Mouse (Mus musculus) heart, embryonic 14.5 days (tissue): Measurements from ENCODE around the gene Sdk2. TPM values are rescaled to one million over a fixed set of nuclear protein-coding genes. Genes with fewer than 3 reads are reported as not detected.
A peak's percentile ranks its signal among the peaks of the same experiment; 100 is the strongest.

Experiments used
- ATAC-seq: fragments of 200-750 bp; cut with Nextera tagmentation; 2 replicates; pipeline ENCODE4 v1.8.0; 2017; ENCODE audit warnings: low read depth, moderate TSS enrichment; ENCODE audit not compliant: insufficient number of reproducible peaks, insufficient read depth, low FRiP score
- H3K27ac ChIP-seq, 2 experiments: fragments of 200-500 bp in 1 of 2; fragments of 300-500 bp in 1 of 2; sonication (generic) in 1 of 2; replicated peaks in 1 of 2; 2 replicates each; pipeline ENCODE4 v1.5.1; 2012 to 2014; ENCODE audit warnings: low read depth in 2 of 2, low read length in 2 of 2, control low read depth in 1 of 2, mild to moderate bottlenecking in 1 of 2, mixed read lengths in 1 of 2; ENCODE audit not compliant: control insufficient read depth in 1 of 2, insufficient read depth in 1 of 2
- H3K27me3 ChIP-seq: fragments of 300-500 bp; sonication (generic); 2 replicates; pipeline ENCODE4 v1.6.1; 2014; ENCODE audit warnings: mild to moderate bottlenecking, low read length, control low read depth; ENCODE audit not compliant: control insufficient read depth, insufficient read depth
- H3K36me3 ChIP-seq: fragments of 300-500 bp; sonication (generic); 2 replicates; pipeline ENCODE4 v1.6.1; 2014; ENCODE audit warnings: mild to moderate bottlenecking, control low read depth, low read length, mixed read lengths; ENCODE audit not compliant: control insufficient read depth, insufficient read depth
- H3K4me1 ChIP-seq, 2 experiments: fragments of 200-500 bp in 1 of 2; fragments of 300-500 bp in 1 of 2; sonication (generic) in 1 of 2; 2 replicates each; pipeline ENCODE4 v1.6.1; 2012 to 2014; ENCODE audit warnings: low read length in 2 of 2, control low read depth in 1 of 2, mixed read lengths in 1 of 2; ENCODE audit not compliant: control insufficient read depth in 2 of 2, insufficient read depth in 2 of 2
- H3K4me2 ChIP-seq: fragments of 300-500 bp; sonication (generic); 2 replicates; pipeline ENCODE4 v1.6.1; 2014; ENCODE audit warnings: mild to moderate bottlenecking, low read length
- H3K4me3 ChIP-seq, 2 experiments: fragments of 200-500 bp in 1 of 2; fragments of 300-500 bp in 1 of 2; sonication (generic) in 1 of 2; 2 replicates each; pipeline ENCODE4 v1.5.1; 2012 to 2014; ENCODE audit warnings: low read length in 2 of 2, mild to moderate bottlenecking in 2 of 2, control low read depth in 1 of 2, low read depth in 1 of 2, moderate library complexity in 1 of 2; ENCODE audit not compliant: control insufficient read depth in 1 of 2, insufficient read depth in 1 of 2
- H3K9ac ChIP-seq: fragments of 300-500 bp; sonication (generic); 2 replicates; pipeline ENCODE4 v1.6.1; 2014; ENCODE audit warnings: mild to moderate bottlenecking, low read length
- H3K9me3 ChIP-seq: fragments of 300-500 bp; sonication (generic); 2 replicates; pipeline ENCODE4 v1.6.1; 2016; ENCODE audit warnings: low read length, control low read depth; ENCODE audit not compliant: control insufficient read depth
- WGBS: fragments of 180-500 bp; shearing (Covaris S2); extraction: QIAGEN DNeasy Blood & Tissue Kit; methylation state at CpG from one replicate; pipeline ENCODE4 v1.1.7; 2014; 5-methylcytosine and 5-hydroxymethylcytosine counted together
- polyA plus RNA-seq: library from polyadenylated mRNA; unstranded; fragments of >200 nt; fragmentation: Nextera tagmentation; extraction: Ambion mirVana; gene quantifications from 2 replicates; pipeline ENCODE4 v1.2.1, GENCODE M21; 2014

The Sdk2 gene
- polyA plus RNA-seq = 2.4 and 2.5 TPM in 2 replicates

- Histone ChIP-seq H3K4me1 (peaks cover 11 to 21% of the 10 kb centered on the region in 2 experiments), H3K4me3 (peak within 1 kb of the TSS; percentile 67 to 68), H3K9me3 (no peaks in the 10 kb centered on the region), H3K4me2 (peak within 1 kb of the TSS; percentile 100), H3K9ac (peak within 1 kb of the TSS; percentile 82), H3K36me3 (no peaks in the 10 kb centered on the region), H3K27ac (peak within 1 kb of the TSS; percentile 65 to 83), H3K27me3 (peaks cover 7% of the 10 kb centered on the region; the same call in 1 of the 2 replicates)
- 6% methylated on average over 40 of the region's 52 CpGs for WGBS
- peak; percentile 75 for ATAC-seq
These were observed at the start of gene Sdk2 for GRCm38 (mm10) chr11:114066951-114067762. TSS of gene Sdk2 (minus strand) at chr11:114067046.

- Histone ChIP-seq H3K9me3 (no peaks in the 10 kb centered on the region), H3K4me2 (no peak overlapping the region), H3K27me3 (no peaks in the 10 kb centered on the region), H3K27ac (no peak overlapping the region), H3K4me3 (no peak overlapping the region), H3K9ac (no peak overlapping the region), H3K36me3 (no peaks in the 10 kb centered on the region), H3K4me1 (peaks cover 4 to 13% of the 10 kb centered on the region in 2 experiments; a peak in 2 of 4 replicates)
- 77% methylated on average over 13 of the region's 13 CpGs for WGBS
- no peak for ATAC-seq
These were observed 48.2 kb upstream of the Sdk2 start for GRCm38 (mm10) chr11:114115077-114115476.

GRCm38 (mm10) chr11:114114674-114115073 is 47.8 kb upstream of the Sdk2 start:
- Histone ChIP-seq H3K36me3 (no peaks in the 10 kb centered on the region), H3K27ac (no peak overlapping the region), H3K4me1 (peaks cover 4 to 13% of the 10 kb centered on the region in 2 experiments; a peak in 2 of 4 replicates), H3K4me3 (no peak overlapping the region), H3K27me3 (no peaks in the 10 kb centered on the region), H3K9me3 (no peaks in the 10 kb centered on the region), H3K4me2 (no peak overlapping the region), H3K9ac (no peak overlapping the region)
- WGBS = 75% methylated on average over 12 of the region's 12 CpGs
- ATAC-seq = no peak

- WGBS = 62% methylated on average over 3 of the region's 3 CpGs
- no peaks in the 10 kb centered on the region for H3K36me3 ChIP-seq
- no peak for ATAC-seq
These were observed 44.0 kb upstream of the Sdk2 start for GRCm38 (mm10) chr11:114110851-114111250.

GRCm38 (mm10) chr11:114093636-114094035 is 26.8 kb upstream of the Sdk2 start:
- Histone ChIP-seq H3K36me3 (no peaks in the 10 kb centered on the region), H3K9ac (no peak overlapping the region), H3K27ac (no peak overlapping the region), H3K4me2 (no peak overlapping the region), H3K27me3 (no peaks in the 10 kb centered on the region), H3K4me3 (no peak overlapping the region), H3K9me3 (no peaks in the 10 kb centered on the region), H3K4me1 (no peaks in the 10 kb centered on the region)
- 77% methylated on average over 7 of the region's 7 CpGs for WGBS
- no peak for ATAC-seq

More at GRCm38 (mm10) chr11:114110851-114111250, 44.0 kb upstream of the Sdk2 start:
- Histone ChIP-seq H3K4me3 (no peak overlapping the region), H3K27ac (no peak overlapping the region), H3K9me3 (no peaks in the 10 kb centered on the region), H3K27me3 (no peaks in the 10 kb centered on the region), H3K9ac (no peak overlapping the region), H3K4me2 (no peak overlapping the region), H3K4me1 (peaks cover 7 to 13% of the 10 kb centered on the region in 2 experiments; a peak in 3 of 4 replicates)

GRCm38 (mm10) chr11:114093175-114093574 is 26.3 kb upstream of the Sdk2 start:
- Histone ChIP-seq H3K4me2 (no peak overlapping the region), H3K27ac (no peak overlapping the region), H3K4me1 (no peaks in the 10 kb centered on the region), H3K27me3 (no peaks in the 10 kb centered on the region), H3K9ac (no peak overlapping the region), H3K9me3 (no peaks in the 10 kb centered on the region), H3K4me3 (no peak overlapping the region), H3K36me3 (no peaks in the 10 kb centered on the region)
- ATAC-seq = no peak
- 38% methylated on average over 7 of the region's 7 CpGs for WGBS

GRCm38 (mm10) chr11:114080606-114081005 is 13.8 kb upstream of the Sdk2 start:
- Histone ChIP-seq H3K4me3 (no peak overlapping the region), H3K36me3 (no peaks in the 10 kb centered on the region), H3K9ac (no peak overlapping the region), H3K27me3 (no peaks in the 10 kb centered on the region), H3K27ac (no peak overlapping the region), H3K9me3 (0 out of 2 replicates have a peak, but pooled peaks cover 6% of the 10 kb centered on the region), H3K4me1 (no peaks in the 10 kb centered on the region), H3K4me2 (no peak overlapping the region)
- no peak for ATAC-seq
- 55% methylated on average over 9 of the region's 9 CpGs for WGBS
